ENCODE assay signal across 12 mouse cellular contexts in genomic region chr5:33222389-33222788, GRCm38 (mm10). TPM values are rescaled to one million over a fixed set of nuclear protein-coding genes. Genes with fewer than 3 reads are reported as not detected.
A peak's percentile ranks its signal among the peaks of the same experiment; 100 is the strongest.
DNase-seq lines count a peak whose midpoint lies in the region; ATAC-seq lines count a peak whose summit lies in the region.
"Had no signal": no experiment of that assay in that cellular context is flagged by ENCODE, and none has a peak within 500 bp of the region (broad histone marks: within the 10 kb centered on the region; RNA-seq: fewer than 3 reads in every experiment).

No protein-coding gene starts in this region.

- H3K4me3 ChIP-seq in heart, embryonic 14.5 days (ENCODE audit: control insufficient read depth in 1 of 2, insufficient read depth in 1 of 2, low read depth in 1 of 2, low read length in 2 of 2): no peak overlapping the region
- no peak overlapping the region for H3K4me3 ChIP-seq in brown adipose tissue, adult 24 weeks (ENCODE audit: insufficient read depth, low read depth, low read length)
- H3K4me3 ChIP-seq in embryonic facial prominence, embryonic 12.5 days: no peak overlapping the region
- H3K4me3 ChIP-seq in limb, embryonic 11.5 days (ENCODE audit: low read depth, low read length): no peak overlapping the region
- H3K4me3 ChIP-seq: forebrain, embryonic 15.5 days; liver, embryonic 12.5 days; neural tube, embryonic 12.5 days had no signal

- H3K27me3 ChIP-seq in heart, embryonic 14.5 days (ENCODE audit: control insufficient read depth, insufficient read depth, low read length): no peaks in the 10 kb centered on the region
- no peaks in the 10 kb centered on the region for H3K27me3 ChIP-seq in embryonic facial prominence, embryonic 12.5 days
- H3K27me3 ChIP-seq in limb, embryonic 11.5 days (ENCODE audit: control insufficient read depth, insufficient read depth, low read length): no peaks in the 10 kb centered on the region
- H3K27me3 ChIP-seq: forebrain, embryonic 15.5 days; neural tube, embryonic 12.5 days had no signal

- H3K9me3 ChIP-seq in heart, embryonic 14.5 days (ENCODE audit: control insufficient read depth, low read length): no peaks in the 10 kb centered on the region
- no peaks in the 10 kb centered on the region for H3K9me3 ChIP-seq in embryonic facial prominence, embryonic 12.5 days
- H3K9me3 ChIP-seq in limb, embryonic 11.5 days (ENCODE audit: control insufficient read depth, low read length): no peaks in the 10 kb centered on the region
- H3K9me3 ChIP-seq: forebrain, embryonic 15.5 days; liver, embryonic 12.5 days; neural tube, embryonic 12.5 days had no signal

- H3K36me3 ChIP-seq in heart, embryonic 14.5 days (ENCODE audit: control insufficient read depth, insufficient read depth, low read length): no peaks in the 10 kb centered on the region
- H3K36me3 ChIP-seq in embryonic facial prominence, embryonic 12.5 days: no peaks in the 10 kb centered on the region
- H3K36me3 ChIP-seq in limb, embryonic 11.5 days (ENCODE audit: control insufficient read depth, insufficient read depth, low read length): no peaks in the 10 kb centered on the region
- H3K36me3 ChIP-seq: forebrain, embryonic 15.5 days; liver, embryonic 12.5 days; neural tube, embryonic 12.5 days had no signal

- ATAC-seq in heart, embryonic 14.5 days (ENCODE audit: insufficient number of reproducible peaks, insufficient read depth, low FRiP score, low read depth): no peak
- ATAC-seq in embryonic facial prominence, embryonic 12.5 days (ENCODE audit: insufficient number of reproducible peaks, insufficient read depth, low FRiP score, low TSS enrichment): no peak
- ATAC-seq in limb, embryonic 11.5 days (ENCODE audit: insufficient number of reproducible peaks, low FRiP score, low TSS enrichment, low read depth): no peak
- ATAC-seq: forebrain, embryonic 15.5 days; liver, embryonic 12.5 days had no signal

- H3K27ac ChIP-seq in heart, embryonic 14.5 days (replicated peaks in 1 of 2; ENCODE audit: control insufficient read depth in 1 of 2, insufficient read depth in 1 of 2, low read depth in 2 of 2, low read length in 2 of 2): peak overlapping the region in 1 of 2 experiments; percentile 7; a peak in 1 of 4 replicates
- peak overlapping the region; percentile 94 for H3K27ac ChIP-seq in brown adipose tissue, adult 24 weeks (replicated peaks; ENCODE audit: low read depth, low read length)
- 0 out of 2 replicates have a peak overlapping the region, but pooled peaks have one; percentile 69 for H3K27ac ChIP-seq in embryonic facial prominence, embryonic 12.5 days
- no peak overlapping the region for H3K27ac ChIP-seq in limb, embryonic 11.5 days (replicated peaks; ENCODE audit: low read depth, low read length)
- H3K27ac ChIP-seq: forebrain, embryonic 15.5 days; liver, embryonic 12.5 days; neural tube, embryonic 12.5 days had no signal

- H3K4me2 ChIP-seq in heart, embryonic 14.5 days (ENCODE audit: low read length): no peak overlapping the region
- H3K4me2 ChIP-seq in embryonic facial prominence, embryonic 12.5 days (replicated peaks): no peak overlapping the region
- H3K4me2 ChIP-seq in limb, embryonic 11.5 days (ENCODE audit: low read depth, severe bottlenecking): no peak overlapping the region
- H3K4me2 ChIP-seq: forebrain, embryonic 15.5 days; liver, embryonic 12.5 days; midbrain, embryonic 11.5 days; neural tube, embryonic 12.5 days had no signal

- H3K4me1 ChIP-seq in heart, embryonic 14.5 days (ENCODE audit: control insufficient read depth in 2 of 2, insufficient read depth in 2 of 2, low read length in 2 of 2): peaks cover 41 to 59% of the 10 kb centered on the region in 2 experiments
- H3K4me1 ChIP-seq in brown adipose tissue, adult 24 weeks (ENCODE audit: control insufficient read depth, insufficient read depth, insufficient read length, low read length): peaks cover 40% of the 10 kb centered on the region
- H3K4me1 ChIP-seq in embryonic facial prominence, embryonic 12.5 days: peaks cover 35% of the 10 kb centered on the region
- H3K4me1 ChIP-seq in limb, embryonic 11.5 days (ENCODE audit: control insufficient read depth, insufficient read depth, low read length): peaks cover 12% of the 10 kb centered on the region
- H3K4me1 ChIP-seq: forebrain, embryonic 15.5 days had no signal

- intact Hi-C loops in heart, postnatal 14 days (cut with DNase I): no loop called here

- no peak for DNase-seq in heart, postnatal 14 days
- peak; percentile 32 for DNase-seq in limb, embryonic 11.5 days (ENCODE audit: low spot score)
- DNase-seq in frontal cortex, postnatal 36 days (ENCODE audit: low spot score in 2 of 2): no peak
- DNase-seq in MN1 (ENCODE audit: low spot score): no peak

- H3K9ac ChIP-seq in heart, embryonic 14.5 days (ENCODE audit: low read length): 0 out of 2 replicates have a peak overlapping the region, but pooled peaks have one; percentile 39
- H3K9ac ChIP-seq in embryonic facial prominence, embryonic 12.5 days: no peak overlapping the region
- no peak overlapping the region for H3K9ac ChIP-seq in limb, embryonic 11.5 days (ENCODE audit: low read length)
- H3K9ac ChIP-seq: forebrain, embryonic 15.5 days; liver, embryonic 12.5 days; neural tube, embryonic 12.5 days had no signal

- WGBS in heart, embryonic 14.5 days: 23% methylated on average over 6 of the region's 6 CpGs
- 27% methylated on average over 6 of the region's 6 CpGs for WGBS in embryonic facial prominence, embryonic 12.5 days
- 34% methylated on average over 6 of the region's 6 CpGs for WGBS in limb, embryonic 11.5 days

RNA-seq across cellular contexts. Expression of gene Spon2, which starts 4.1 kb away (rescaled TPM):
- 72.8 and 79.4 TPM in 2 replicates for polyA plus RNA-seq in heart, embryonic 14.5 days (2014; fragmentation: Nextera tagmentation; extraction: Ambion mirVana)
- total RNA-seq in heart, postnatal 14 days (2021): 10 to 100 TPM in 1 of 2 experiments, 1 to 10 TPM in 1; 6.4 to 10.7 TPM
- 1.8 and 2.5 TPM in 2 replicates for polyA plus RNA-seq in brown adipose tissue, adult 24 weeks (2012; ENCODE audit: insufficient read depth, insufficient read length, missing spikeins)
- polyA plus RNA-seq in embryonic facial prominence, embryonic 12.5 days (2016; fragmentation: Nextera tagmentation; extraction: Ambion mirVana): 5.9 and 6.8 TPM in 2 replicates
- polyA plus RNA-seq in limb, embryonic 11.5 days (2014; fragmentation: Nextera tagmentation; extraction: Ambion mirVana): 1.8 and 2.0 TPM in 2 replicates
- total RNA-seq: layer of hippocampus, adult 8-10 months had no signal

RNA-seq across cellular contexts. Expression of gene Ctbp1, which starts 52.4 kb away (rescaled TPM):
- 238 and 245 TPM in 2 replicates for polyA plus RNA-seq in heart, embryonic 14.5 days (2014; fragmentation: Nextera tagmentation; extraction: Ambion mirVana)
- total RNA-seq in heart, postnatal 14 days (2021): 100 to 1,000 TPM; 202 to 211 TPM
- polyA plus RNA-seq in brown adipose tissue, adult 24 weeks (2012; ENCODE audit: insufficient read depth, insufficient read length, missing spikeins): 75.4 and 78.5 TPM in 2 replicates
- 418 and 438 TPM in 2 replicates for polyA plus RNA-seq in embryonic facial prominence, embryonic 12.5 days (2016; fragmentation: Nextera tagmentation; extraction: Ambion mirVana)
- polyA plus RNA-seq in limb, embryonic 11.5 days (2014; fragmentation: Nextera tagmentation; extraction: Ambion mirVana): 466 and 469 TPM in 2 replicates
